Mouse (Mus musculus): ENCODE results near the gene Gm17416. TPM values are rescaled to one million over a fixed set of nuclear protein-coding genes. Genes with fewer than 3 reads are reported as not detected.

Gene Gm17416
- not detected in 2 replicates for total RNA-seq (2021)
- long read RNA-seq, experiment 1: 0 reads
- long read RNA-seq, experiment 2: 0 reads

DNA sequence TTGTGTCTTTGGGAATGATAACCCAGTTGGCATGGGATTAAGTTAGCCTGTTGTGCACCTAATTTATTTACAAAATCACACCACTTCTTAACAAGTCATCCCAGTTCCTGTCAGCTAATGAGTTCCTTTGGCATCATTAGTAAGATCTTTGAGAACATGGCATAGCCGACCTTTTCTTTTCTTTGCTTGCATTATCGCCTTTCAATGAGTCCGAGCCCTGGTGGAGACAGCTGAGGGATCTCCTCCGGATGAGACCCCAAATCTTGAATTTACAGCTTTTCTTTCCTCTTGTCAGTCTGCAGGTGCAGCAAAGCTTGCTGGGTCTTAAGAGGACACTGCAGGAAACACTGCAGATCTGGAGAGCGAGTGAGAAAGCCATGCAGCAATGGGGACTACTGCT is at the start of gene Gm17416:
Gm17416 (plus strand) TSS at position 301 of the 400 bp plus-strand sequence.
- no peak for DNase-seq

DNA sequence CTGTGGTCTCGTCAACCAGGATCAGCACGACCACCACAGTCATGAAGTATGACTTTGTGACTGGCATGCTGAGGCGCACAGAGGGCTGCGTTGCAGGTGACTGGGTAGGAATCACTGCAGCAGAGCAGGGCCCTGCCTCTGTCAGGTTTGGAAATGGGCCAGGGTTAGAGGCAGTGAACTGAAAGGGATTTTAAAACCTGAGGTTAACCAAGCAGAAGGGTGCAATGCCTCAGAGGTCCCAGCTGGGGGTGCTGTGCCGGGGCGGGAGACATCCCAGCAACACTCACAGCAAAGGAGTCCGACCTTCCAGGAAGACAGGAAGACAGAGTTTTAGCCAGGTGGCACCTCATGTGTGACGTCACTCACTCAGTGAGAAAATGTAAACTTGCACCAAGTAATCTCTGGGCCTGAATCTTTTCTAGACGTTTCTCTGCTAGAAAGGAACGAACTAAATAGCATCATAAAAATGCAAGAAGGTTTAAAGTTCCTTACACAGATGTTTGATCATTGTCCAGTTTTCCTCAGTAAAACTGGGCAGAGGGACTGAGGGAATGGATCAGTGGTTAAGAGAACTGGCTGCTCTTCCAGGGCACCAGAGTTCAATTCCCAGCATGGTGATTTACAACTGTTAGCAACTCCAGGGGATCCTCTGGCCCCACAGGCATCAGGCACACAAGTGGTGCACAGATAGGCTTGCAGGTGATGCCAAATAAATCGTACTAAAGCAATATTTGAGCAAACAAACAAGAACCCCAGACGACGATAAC is 29.0 kb upstream of the Gm17416 start, which contains the start of gene Defb29:
Defb29 (minus strand) TSS at position 155 of the 767 bp plus-strand sequence.
- no peak for DNase-seq

DNA sequence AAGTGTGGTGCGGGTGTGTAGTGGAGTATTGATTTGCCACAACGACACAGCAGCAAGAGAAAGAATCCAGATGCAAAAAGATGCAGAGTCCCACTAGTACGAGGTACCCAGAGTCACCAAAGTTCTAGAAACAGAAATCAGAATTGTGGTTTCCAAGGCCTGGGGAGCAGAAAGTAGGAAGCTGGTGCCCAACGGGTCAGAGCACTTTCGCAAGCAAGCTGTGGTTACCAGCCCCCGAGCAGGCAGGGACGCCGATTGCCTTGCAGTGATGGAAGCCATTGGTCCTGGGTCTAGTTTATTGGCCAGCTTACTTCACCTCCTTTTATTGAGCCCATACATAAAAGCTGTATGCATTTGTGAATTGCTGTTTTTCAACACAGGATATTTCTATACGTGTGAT is 27.2 kb upstream of the Gm17416 start:
- no peak for DNase-seq

DNA sequence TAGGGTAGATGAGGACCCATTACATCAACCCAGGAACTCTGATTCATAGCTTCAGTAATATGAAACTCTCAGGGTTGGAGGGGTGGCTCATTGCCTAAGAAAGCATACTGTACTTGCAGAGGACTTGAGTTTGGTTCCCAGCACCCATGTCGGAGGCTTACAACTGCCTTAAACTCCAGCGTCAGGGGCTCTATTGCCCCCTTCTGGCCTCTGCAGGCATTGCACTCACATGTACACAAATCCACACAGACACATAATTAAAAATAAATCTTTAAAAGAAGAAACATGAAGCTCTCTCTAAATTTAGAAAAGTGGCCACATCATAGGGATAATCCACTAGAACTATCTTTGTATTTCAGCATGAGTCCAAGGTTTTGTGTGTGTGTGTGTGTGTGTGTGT is 26.2 kb upstream of the Gm17416 start:
- DNase-seq: no peak

GRCm38 (mm10) chr2:152543478-152543877 is 25.7 kb upstream of the Gm17416 start:
- DNase-seq: no peak

- DNase-seq: peak; percentile 83
Measured at GRCm38 (mm10) chr2:152544691-152545090, 24.4 kb upstream of the Gm17416 start.

DNA sequence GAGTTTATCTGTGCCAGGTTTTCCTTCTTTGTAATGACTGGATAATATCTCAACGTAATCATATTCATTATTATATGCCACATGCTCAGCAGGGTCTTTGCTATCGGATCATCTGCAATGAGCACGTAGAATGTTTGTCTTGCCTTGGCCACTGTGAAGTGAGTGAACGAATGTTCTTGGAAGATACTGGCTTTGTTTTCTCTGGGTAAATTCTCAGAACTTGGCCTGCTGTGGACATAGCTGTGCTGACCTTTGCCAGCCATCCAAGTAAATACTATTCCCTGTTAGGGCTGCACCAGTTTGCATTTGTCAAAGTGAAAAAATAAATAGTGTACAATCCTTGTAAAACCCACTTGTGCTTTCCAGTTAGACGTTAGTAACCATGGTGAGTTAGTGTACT is 21.0 kb upstream of the Gm17416 start:
- DNase-seq: no peak

- DNase-seq: peak; percentile 80
Measured at GRCm38 (mm10) chr2:152553774-152554423, 15.2 kb upstream of the Gm17416 start.

- no peak for DNase-seq
Measured at GRCm38 (mm10) chr2:152556655-152557054, 12.5 kb upstream of the Gm17416 start.

- DNase-seq: no peak
Measured at GRCm38 (mm10) chr2:152569881-152570280, 743 bp downstream of the Gm17416 start.

DNA sequence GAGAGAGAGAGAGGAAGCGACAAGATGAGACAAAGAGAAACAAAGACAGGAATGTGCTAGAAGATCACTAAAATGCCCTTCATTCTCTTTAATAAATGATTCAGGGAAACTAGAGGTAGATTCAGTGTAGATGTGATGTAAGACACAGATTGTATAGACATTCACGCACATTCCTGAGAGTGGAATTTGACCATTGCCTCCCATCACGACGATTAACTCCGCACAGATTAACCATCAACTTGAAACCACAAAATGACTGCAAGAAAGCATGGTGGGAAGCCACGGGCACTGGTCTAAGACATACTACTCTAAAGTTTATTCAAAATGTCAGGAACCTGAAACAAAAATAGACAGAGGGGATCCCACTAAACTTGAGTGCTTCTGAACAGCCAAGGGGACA is 1.2 kb downstream of the Gm17416 start:
- DNase-seq: no peak

DNA sequence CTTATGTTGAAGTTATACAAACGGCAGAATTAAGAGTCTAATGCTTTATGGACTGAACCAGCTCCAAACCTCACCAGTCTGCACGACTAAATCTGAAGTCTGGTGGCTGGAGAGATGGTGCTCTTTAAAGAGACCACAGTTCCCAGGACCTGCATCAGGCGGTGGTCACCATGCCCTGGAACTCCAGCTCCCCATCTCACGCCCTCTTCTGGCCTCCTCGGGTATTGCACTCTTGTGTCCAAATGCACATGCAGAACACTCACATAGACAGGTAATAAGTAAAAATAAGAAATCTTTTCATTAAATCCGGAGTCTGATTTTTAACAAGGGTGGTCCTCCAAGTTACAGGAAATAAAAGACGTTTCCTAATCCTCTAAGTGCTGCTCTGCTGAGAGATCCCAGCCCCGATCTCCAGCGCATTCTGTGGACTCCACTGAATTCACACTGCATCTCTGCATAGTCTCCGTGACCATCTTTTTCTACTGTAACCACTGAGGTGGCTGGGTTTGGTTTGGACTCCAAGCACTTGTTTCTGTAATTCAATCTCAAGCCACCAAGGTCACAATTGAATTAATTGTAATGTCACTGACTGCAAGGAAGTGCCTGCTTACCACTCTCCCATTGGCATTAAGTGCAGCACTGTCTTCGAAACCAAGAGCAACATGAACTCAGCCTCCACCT is 3.1 kb downstream of the Gm17416 start, which contains the start of gene Defb21:
Defb21 (plus strand) TSS at position 631 of the 681 bp plus-strand sequence.
- DNase-seq: peak; percentile 38

- DNase-seq: no peak
Measured at GRCm38 (mm10) chr2:152573484-152573883, 4.3 kb downstream of the Gm17416 start.

DNA sequence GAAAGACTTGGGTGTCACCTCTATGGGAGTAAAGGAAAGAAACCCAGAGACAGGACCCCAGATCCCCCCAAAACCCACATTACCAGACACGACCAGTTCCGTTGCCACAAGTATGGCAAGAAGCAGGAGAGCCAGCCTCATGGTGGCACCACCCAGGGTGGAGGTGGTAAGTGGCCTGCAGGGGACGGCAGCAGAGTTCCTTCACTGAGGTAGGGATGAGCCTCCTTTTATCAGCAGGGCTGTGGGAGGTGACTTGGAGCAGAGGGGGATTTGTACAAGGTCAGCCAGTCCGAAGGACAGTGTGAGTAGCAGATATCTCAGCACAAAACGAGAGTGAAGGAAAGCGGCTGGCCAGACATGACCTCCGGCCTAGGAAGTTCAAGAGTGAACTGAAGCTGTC is 11.0 kb downstream of the Gm17416 start, which contains the start of gene Defb19:
Defb19 (minus strand) TSS at position 206 of the 400 bp plus-strand sequence.
- peak; percentile 32 for DNase-seq

GRCm38 (mm10) chr2:152580612-152581011 is 11.5 kb downstream of the Gm17416 start:
- DNase-seq: no peak

DNA sequence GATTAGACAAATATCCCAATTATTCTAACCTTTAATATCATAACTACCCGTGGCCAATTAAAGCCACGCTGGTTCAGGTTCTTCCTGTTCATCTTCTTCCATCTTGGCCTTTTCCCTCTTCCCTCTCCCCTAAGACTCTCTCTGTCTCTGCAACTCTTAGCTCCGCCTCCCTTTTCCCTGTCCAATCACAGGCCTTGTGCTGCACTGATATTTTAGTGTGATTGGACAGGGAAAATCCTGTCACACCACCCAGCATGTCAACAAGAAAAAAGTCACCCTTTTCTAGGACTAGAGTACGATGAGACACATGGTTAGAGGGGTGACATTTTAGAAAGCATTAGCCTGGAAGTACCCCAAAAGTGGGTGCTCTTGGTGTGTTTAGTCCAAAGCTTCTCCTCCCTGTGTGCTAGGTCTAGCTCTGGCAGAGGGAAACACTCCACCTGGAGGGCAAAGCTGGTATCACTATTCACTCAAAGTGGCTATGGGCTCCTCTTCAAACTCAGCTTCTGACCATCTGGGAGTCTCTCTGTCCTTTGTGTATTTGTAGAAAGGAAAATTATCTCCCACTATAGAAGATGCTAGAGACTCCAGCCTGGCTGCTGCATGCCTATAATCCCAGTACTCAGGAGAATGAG is 17.9 kb downstream of the Gm17416 start:
- peak; percentile 63 for DNase-seq

- DNase-seq: no peak
Measured at GRCm38 (mm10) chr2:152588450-152588849, 19.3 kb downstream of the Gm17416 start.

DNA sequence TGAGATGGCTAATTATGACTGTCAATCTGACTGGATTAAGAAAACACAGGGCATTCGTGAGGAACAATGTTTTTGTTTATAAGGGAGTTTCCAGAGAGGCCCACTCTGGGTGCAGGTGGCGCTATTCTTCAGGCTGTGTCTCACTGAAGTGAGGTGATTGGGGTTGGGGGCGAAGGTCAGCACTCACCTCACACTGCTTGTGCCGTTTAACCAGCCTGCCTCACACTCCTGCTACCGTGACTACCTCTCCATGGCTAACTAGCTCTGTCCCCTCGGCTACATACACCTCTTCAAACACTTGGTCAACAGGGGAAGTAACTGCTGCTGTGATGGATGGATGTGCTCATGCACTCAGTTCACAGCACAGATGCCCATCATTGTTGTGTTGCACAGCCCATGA is 19.9 kb downstream of the Gm17416 start:
- DNase-seq: no peak

- no peak for DNase-seq
Measured at GRCm38 (mm10) chr2:152599299-152599698, 30.2 kb downstream of the Gm17416 start, which contains the start of gene Defb45. Gene Defb45 (minus strand): TSS chr2:152599399.

GRCm38 (mm10) chr2:152600076-152600475 is 30.9 kb downstream of the Gm17416 start:
- DNase-seq: peak; percentile 42

DNA sequence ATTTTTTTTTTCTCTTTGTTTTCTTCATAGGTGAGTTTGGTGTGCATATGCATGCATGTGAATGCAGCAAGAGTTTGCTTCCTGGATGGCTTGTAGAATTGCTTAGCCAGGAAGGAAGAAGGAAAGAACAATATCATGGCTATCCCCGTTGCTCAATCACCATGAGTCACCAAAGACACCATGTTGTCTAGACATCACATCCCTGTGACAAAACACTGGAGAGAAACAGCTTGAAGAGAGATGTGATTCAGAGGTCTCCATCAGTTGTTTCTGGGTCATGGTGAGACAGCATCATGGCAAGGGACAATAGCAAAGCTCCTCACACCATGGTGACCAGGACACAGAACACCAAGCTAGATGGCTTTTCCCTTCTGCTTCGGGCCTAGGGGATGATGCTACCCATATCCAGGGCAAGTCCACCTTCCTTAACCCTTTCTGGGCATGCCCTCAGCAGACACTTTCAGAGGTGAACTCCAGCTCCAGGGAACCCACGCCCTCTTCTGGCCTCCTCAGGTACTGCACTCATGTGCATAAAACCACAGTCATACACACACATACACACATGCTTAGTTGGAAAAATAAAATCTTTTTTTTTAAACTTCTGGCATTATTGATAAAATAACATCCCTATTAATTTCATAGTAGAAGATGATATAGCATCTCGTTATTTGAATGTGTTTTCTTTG is 32.3 kb downstream of the Gm17416 start:
- no peak for DNase-seq

- peak; percentile 90 for DNase-seq
Measured at GRCm38 (mm10) chr2:152604057-152604456, 34.9 kb downstream of the Gm17416 start, which contains the start of gene Defb36. Gene Defb36 (plus strand): TSS chr2:152604327.

Measured in adrenal gland, postnatal 14 days (tissue).